Mouse (Mus musculus) frontal cortex, postnatal 36 days (tissue): ENCODE measurements at regions not wholly inside any gene's neighbourhood (a gene's known extent, or its start where the extent isn't known, plus 50 kb on each side); places are given as distances from the start of the nearest gene placed in this dataset.

Source experiments
- DNase-seq, 2 experiments: peaks; one replicate each; pipeline ENCODE4 v3.0.0; 2022; ENCODE audit warnings: low spot score in 2 of 2

- DNase-seq: no peak
These were observed 183.1 kb upstream of the Adcy2 start for GRCm38 (mm10) chr13:69182478-69182877.

- no peak for DNase-seq
These were observed 191.3 kb upstream of the Adcy2 start for GRCm38 (mm10) chr13:69190661-69191060.

GRCm38 (mm10) chr13:69196464-69196871, 197.1 kb upstream of the Adcy2 start:
- DNase-seq: no peak

- DNase-seq: no peak
These were observed 208.6 kb upstream of the Adcy2 start for GRCm38 (mm10) chr13:69207741-69208568.

- DNase-seq: no peak
These were observed 209.2 kb upstream of the Adcy2 start for GRCm38 (mm10) chr13:69208569-69208881.

- peak; percentile 10 to 22 for DNase-seq
These were observed 217.2 kb upstream of the Adcy2 start for GRCm38 (mm10) chr13:69216579-69216978.

- no peak for DNase-seq
These were observed 221.1 kb upstream of the Adcy2 start for GRCm38 (mm10) chr13:69220425-69220824.

GRCm38 (mm10) chr13:69226538-69226937, 227.2 kb upstream of the Adcy2 start:
- no peak for DNase-seq

GRCm38 (mm10) chr13:69230361-69230943, 231.1 kb upstream of the Adcy2 start:
- DNase-seq: no peak

GRCm38 (mm10) chr13:69236386-69236785, 237.0 kb upstream of the Adcy2 start:
- DNase-seq: no peak

- peak in 1 of 2 experiments; percentile 13 for DNase-seq
These were observed 238.6 kb upstream of the Adcy2 start for GRCm38 (mm10) chr13:69237918-69238317.

GRCm38 (mm10) chr13:69239261-69239915, 240.0 kb upstream of the Adcy2 start:
- no peak for DNase-seq

GRCm38 (mm10) chr13:69242544-69243296, 243.4 kb upstream of the Adcy2 start:
- no peak for DNase-seq

- DNase-seq: no peak
These were observed 251.2 kb upstream of the Adcy2 start for GRCm38 (mm10) chr13:69250334-69251129.

GRCm38 (mm10) chr13:69251130-69251561, 251.8 kb upstream of the Adcy2 start:
- no peak for DNase-seq

- DNase-seq: peak in 1 of 2 experiments; percentile 10
These were observed 253.0 kb upstream of the Adcy2 start for GRCm38 (mm10) chr13:69252335-69252734.

- DNase-seq: peak in 1 of 2 experiments; percentile 16
These were observed 261.1 kb upstream of the Adcy2 start for GRCm38 (mm10) chr13:69260485-69260884.

- no peak for DNase-seq
These were observed 261.6 kb upstream of the Adcy2 start for GRCm38 (mm10) chr13:69260972-69261371.

- no peak for DNase-seq
These were observed 264.4 kb upstream of the Adcy2 start for GRCm38 (mm10) chr13:69263722-69264121.

GRCm38 (mm10) chr13:69266071-69266470, 266.7 kb upstream of the Adcy2 start:
- no peak for DNase-seq

- no peak for DNase-seq
These were observed 261.0 kb upstream of the Nsun2 start for GRCm38 (mm10) chr13:69272506-69272905.
